Mouse (Mus musculus) midbrain, embryonic 16.5 days (tissue): ENCODE data around the gene Klf7. TPM values are rescaled to one million over a fixed set of nuclear protein-coding genes. Genes with fewer than 3 reads are reported as not detected.

ENCODE experiments used
- ATAC-seq: fragments of 200-750 bp; cut with Nextera tagmentation; 2 replicates; pipeline ENCODE4 v1.8.0; 2017; ENCODE audit warnings: moderate TSS enrichment
- H3K27ac ChIP-seq: fragments of 300-500 bp; sonication (generic); 2 replicates; pipeline ENCODE4 v1.5.1; 2014; ENCODE audit warnings: mild to moderate bottlenecking, low read length, mixed read lengths
- H3K27me3 ChIP-seq: fragments of 300-500 bp; sonication (generic); 2 replicates; pipeline ENCODE4 v1.6.1; 2014; ENCODE audit warnings: low read depth, low read length, mixed read lengths; ENCODE audit not compliant: control insufficient read depth, insufficient read depth
- H3K36me3 ChIP-seq: fragments of 300-500 bp; sonication (generic); 2 replicates; pipeline ENCODE4 v1.6.1; 2014; ENCODE audit warnings: mild to moderate bottlenecking, low read length, moderate library complexity, mixed read lengths; ENCODE audit not compliant: control insufficient read depth, insufficient read depth
- H3K4me1 ChIP-seq: fragments of 300-500 bp; sonication (generic); 2 replicates; pipeline ENCODE4 v1.6.1; 2014; ENCODE audit warnings: mild to moderate bottlenecking, low read length, mixed read lengths; ENCODE audit not compliant: control insufficient read depth, insufficient read depth
- H3K4me2 ChIP-seq: fragments of 300-500 bp; sonication (generic); 2 replicates; pipeline ENCODE4 v1.6.1; 2014; ENCODE audit warnings: mild to moderate bottlenecking, low read length, mixed read lengths
- H3K4me3 ChIP-seq: fragments of 300-500 bp; sonication (generic); 2 replicates; pipeline ENCODE4 v1.5.1; 2014; ENCODE audit warnings: low read depth, mild to moderate bottlenecking, low read length, moderate library complexity, mixed read lengths
- H3K9ac ChIP-seq: fragments of 300-500 bp; sonication (generic); 2 replicates; pipeline ENCODE4 v1.6.1; 2014; ENCODE audit warnings: low read depth, low read length, mixed read lengths
- H3K9me3 ChIP-seq: fragments of 300-500 bp; sonication (generic); replicated peaks from 2 replicates; pipeline ENCODE4 v1.6.1; 2014; ENCODE audit warnings: mild to moderate bottlenecking, low read length, mixed read lengths; ENCODE audit not compliant: control insufficient read depth, poor library complexity, severe bottlenecking
- WGBS: fragments of 180-500 bp; shearing (Covaris S2); extraction: QIAGEN DNeasy Blood & Tissue Kit; methylation state at CpG from one replicate; pipeline ENCODE4 v1.1.7; 2014; 5-methylcytosine and 5-hydroxymethylcytosine counted together
- polyA plus RNA-seq: library from polyadenylated mRNA; unstranded; fragments of >200 nt; fragmentation: Nextera tagmentation; extraction: Ambion mirVana; gene quantifications from 2 replicates; pipeline ENCODE4 v1.2.1, GENCODE M21; 2015

Gene Klf7
- polyA plus RNA-seq, 1 experiment from 2014 or later = 130 TPM

DNA sequence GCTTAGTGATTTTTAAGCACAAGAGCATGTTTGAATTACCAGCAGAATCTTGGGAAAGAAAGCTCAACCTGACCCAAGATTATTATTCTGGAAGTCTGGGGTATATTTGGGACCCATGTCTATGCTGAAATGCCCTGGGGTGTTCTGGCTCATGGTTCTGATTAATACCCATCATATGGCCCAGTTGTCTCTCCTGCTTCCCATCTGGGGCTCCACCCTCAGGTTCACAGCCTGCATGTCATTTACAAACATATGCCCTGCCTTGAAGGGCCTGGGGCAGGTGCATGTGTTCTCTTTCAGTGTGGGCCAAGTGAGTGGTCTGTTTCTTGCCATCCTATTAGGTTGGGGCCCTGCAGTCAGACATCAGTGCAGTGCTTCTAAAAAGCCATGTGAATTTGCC, 114.1 kb downstream of the Klf7 start:
- Histone ChIP-seq H3K9ac (no peak overlapping the region), H3K27ac (no peak overlapping the region), H3K4me1 (no peaks in the 10 kb centered on the region), H3K4me3 (no peak overlapping the region), H3K36me3 (no peaks in the 10 kb centered on the region), H3K9me3 (no peaks in the 10 kb centered on the region), H3K4me2 (no peak overlapping the region), H3K27me3 (no peaks in the 10 kb centered on the region)
- no peak for ATAC-seq

DNA sequence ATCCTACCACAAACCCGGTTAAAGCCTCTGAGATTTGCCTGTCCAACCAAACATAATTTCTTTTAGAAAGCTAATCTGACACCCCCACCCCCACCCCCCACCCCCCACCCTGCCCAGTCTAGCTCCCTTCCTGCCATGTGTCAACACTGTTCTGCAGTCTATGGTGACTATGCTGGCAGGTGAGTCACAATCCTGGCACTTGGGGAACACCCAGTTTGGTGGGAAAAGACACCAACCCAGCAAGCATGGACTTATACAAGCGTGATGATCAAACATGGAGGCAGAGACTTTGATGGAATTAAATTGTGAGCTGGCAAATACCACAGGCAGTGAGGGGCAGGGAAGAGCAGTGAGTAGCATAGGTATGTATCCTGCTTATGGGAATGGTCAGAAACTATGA, 116.9 kb downstream of the Klf7 start:
- no peak for ATAC-seq
- H3K36me3 ChIP-seq = no peaks in the 10 kb centered on the region
- no peaks in the 10 kb centered on the region for H3K4me1 ChIP-seq
- H3K27ac ChIP-seq = no peak overlapping the region
- 84% methylated on average over 2 of the region's 2 CpGs for WGBS
- H3K4me2 ChIP-seq = no peak overlapping the region
- no peaks in the 10 kb centered on the region for H3K27me3 ChIP-seq
- no peak overlapping the region for H3K4me3 ChIP-seq
- no peak overlapping the region for H3K9ac ChIP-seq
- H3K9me3 ChIP-seq = no peaks in the 10 kb centered on the region

DNA sequence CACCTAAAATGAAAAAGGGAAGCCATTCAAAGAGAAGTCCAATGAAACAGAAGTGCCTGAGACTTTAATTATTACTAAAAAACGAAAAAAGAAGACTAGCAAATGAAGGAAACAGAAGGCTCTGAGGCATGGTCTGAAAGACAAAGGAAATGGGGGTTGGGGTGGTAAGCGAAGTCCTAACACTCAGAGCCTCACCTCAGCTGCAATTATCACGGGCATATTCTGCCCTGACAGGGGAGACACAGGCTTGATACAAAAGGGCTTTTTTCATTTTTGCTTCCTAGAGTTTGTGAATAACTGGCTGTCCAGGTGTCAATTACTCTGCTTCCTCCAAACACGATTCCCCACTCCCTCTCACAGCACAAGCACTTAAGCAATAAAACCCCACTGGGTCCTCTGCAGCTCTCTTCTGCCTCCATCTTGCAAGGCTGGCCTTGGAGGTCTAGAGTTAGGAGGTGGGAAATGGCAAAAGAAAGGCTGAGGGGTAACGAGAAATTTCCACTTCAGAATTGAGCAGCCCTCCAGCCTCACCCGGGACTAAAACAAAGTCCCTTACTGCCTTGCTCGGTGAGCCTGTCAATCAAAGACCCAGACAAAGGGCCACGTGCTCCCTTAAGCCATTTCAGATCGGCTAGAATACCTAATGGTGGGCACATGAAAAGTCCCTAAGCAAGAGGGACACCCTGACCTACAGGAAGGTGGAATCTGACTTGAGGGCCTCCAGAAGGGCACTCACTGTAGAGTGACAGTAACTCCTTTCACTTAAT, 118.4 kb downstream of the Klf7 start:
- no peak for ATAC-seq
- H3K4me3 ChIP-seq = no peak overlapping the region
- no peak overlapping the region for H3K4me2 ChIP-seq
- no peaks in the 10 kb centered on the region for H3K9me3 ChIP-seq
- H3K27ac ChIP-seq = no peak overlapping the region
- no peak overlapping the region for H3K9ac ChIP-seq
- no peaks in the 10 kb centered on the region for H3K27me3 ChIP-seq
- H3K36me3 ChIP-seq = no peaks in the 10 kb centered on the region
- 23% methylated on average over 9 of the region's 9 CpGs for WGBS
- no peaks in the 10 kb centered on the region for H3K4me1 ChIP-seq

DNA sequence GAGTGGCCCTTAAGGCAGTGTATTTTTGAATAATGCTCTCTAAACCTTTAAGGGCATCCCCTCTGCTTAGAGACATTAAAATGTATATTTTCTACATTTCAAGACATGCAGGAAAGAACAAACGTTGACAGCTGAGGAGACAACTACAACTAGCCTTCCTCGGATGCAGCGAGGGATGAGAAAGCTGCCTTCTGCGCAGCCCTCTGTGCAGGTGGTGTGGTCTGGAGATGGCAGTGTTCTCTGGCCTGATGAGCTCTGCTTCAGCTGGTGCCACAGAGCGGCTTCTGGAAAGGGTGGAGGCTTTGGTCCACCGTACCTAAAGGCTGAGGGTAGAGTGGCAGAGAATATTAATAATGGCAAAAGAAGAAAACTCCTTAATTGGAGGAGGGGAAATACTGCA, 120.0 kb downstream of the Klf7 start:
- ATAC-seq = no peak
- H3K9me3 ChIP-seq = no peaks in the 10 kb centered on the region

DNA sequence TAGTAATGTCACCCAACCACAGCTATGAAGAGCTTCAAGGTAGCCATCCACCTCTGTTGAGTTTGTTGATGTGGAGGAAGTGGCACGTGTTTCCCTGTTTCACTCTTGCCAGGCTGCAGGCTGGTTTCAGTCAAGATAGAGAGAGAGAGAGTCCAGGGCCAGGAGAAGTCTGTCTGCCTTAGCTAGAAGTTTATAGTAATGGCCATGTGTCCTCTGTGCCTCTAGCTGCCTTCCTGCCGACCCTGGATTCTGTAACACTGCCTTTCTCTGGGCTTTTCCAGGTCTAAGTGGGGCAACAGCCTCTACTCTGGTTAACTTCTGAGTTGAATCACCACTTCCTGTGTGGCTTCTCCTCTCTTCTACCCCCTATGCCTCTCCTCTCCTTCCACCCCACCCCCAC, 121.5 kb downstream of the Klf7 start:
- Histone ChIP-seq H3K9ac (no peak overlapping the region), H3K4me3 (no peak overlapping the region), H3K27me3 (no peaks in the 10 kb centered on the region), H3K4me2 (no peak overlapping the region), H3K36me3 (no peaks in the 10 kb centered on the region), H3K27ac (no peak overlapping the region), H3K9me3 (no peaks in the 10 kb centered on the region), H3K4me1 (peaks cover under 1% of the 10 kb centered on the region; the same call in 1 of the 2 replicates)
- WGBS = 83% methylated on average over 2 of the region's 2 CpGs
- no peak for ATAC-seq

More for the DNA sequence above, 120.0 kb downstream of the Klf7 start:
- Histone ChIP-seq H3K27me3 (no peaks in the 10 kb centered on the region), H3K27ac (no peak overlapping the region), H3K36me3 (no peaks in the 10 kb centered on the region), H3K4me1 (no peaks in the 10 kb centered on the region), H3K4me2 (no peak overlapping the region), H3K4me3 (no peak overlapping the region), H3K9ac (no peak overlapping the region)
- 87% methylated on average over 6 of the region's 6 CpGs for WGBS

DNA sequence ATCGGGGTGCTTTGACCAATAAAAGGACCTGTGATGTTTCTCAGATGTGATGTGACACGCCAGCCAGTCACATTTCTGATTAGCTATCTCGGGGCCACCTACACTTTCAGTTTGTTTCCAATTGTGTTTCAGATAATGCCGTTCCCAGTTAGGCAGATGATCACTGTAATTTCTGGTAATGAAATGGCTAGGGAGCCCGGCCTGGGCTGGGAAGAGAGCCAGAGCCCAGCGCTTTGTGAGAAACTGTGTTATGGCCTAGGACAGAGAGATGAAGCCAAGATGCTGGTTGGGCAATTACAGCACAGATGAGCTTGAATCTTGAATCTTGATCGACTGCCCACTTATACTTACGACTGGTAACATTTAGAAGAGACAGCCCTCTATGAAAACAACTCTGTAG, 122.6 kb downstream of the Klf7 start:
- H3K9me3 ChIP-seq = no peaks in the 10 kb centered on the region
- no peaks in the 10 kb centered on the region for H3K36me3 ChIP-seq
- no peak overlapping the region for H3K4me2 ChIP-seq
- 83% methylated on average over 8 of the region's 8 CpGs for WGBS
- peaks cover 9% of the 10 kb centered on the region for H3K4me1 ChIP-seq
- no peak overlapping the region for H3K4me3 ChIP-seq
- no peaks in the 10 kb centered on the region for H3K27me3 ChIP-seq
- H3K27ac ChIP-seq = no peak overlapping the region
- no peak for ATAC-seq
- no peak overlapping the region for H3K9ac ChIP-seq

DNA sequence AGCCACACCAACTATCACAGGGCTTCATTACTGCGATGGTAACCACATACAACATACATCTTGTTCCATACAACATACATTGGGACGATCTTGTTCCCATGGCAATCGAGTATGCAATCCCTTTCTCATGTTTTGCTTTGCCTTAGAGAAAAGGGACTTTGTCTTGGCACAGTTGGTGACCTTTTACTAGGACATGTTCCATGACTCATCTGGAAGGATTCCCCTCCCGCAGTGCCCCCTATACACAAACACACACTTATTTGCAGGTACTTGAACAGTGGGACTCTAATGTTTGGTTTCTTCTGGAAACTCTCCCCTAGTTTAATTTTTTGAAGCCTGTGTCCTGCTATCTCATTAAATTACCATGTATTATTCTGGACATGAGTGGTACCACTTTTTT, 123.2 kb downstream of the Klf7 start:
- WGBS = 80% methylated on average over 4 of the region's 4 CpGs
- H3K27me3 ChIP-seq = no peaks in the 10 kb centered on the region
- H3K27ac ChIP-seq = no peak overlapping the region

DNA sequence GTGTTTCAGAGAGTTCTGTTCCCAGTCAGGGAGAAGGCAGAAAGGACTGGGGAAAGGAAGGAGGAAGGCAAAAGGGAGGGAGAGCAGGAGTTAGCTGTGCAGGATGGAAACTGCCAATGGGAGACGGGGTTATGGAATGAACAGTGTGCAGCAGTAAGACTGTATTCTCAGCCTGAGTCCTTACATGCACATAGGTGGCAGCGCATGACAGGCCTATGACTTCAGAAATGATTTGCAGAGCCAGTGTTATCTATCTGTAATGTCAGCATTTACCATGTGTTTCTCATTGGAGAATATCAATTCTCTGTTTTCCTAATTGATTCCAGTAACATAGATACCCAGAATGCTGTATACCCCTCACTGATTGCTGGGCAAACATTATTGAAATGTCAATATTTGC, 123.9 kb downstream of the Klf7 start:
- Histone ChIP-seq H3K4me1 (peaks cover 19% of the 10 kb centered on the region), H3K4me3 (no peak overlapping the region), H3K27ac (no peak overlapping the region), H3K9ac (no peak overlapping the region), H3K4me2 (no peak overlapping the region), H3K36me3 (no peaks in the 10 kb centered on the region), H3K9me3 (no peaks in the 10 kb centered on the region), H3K27me3 (no peaks in the 10 kb centered on the region)
- ATAC-seq = no peak
- WGBS = 72% methylated on average over 2 of the region's 2 CpGs

More for the DNA sequence above, 123.2 kb downstream of the Klf7 start:
- Histone ChIP-seq H3K4me2 (no peak overlapping the region), H3K4me3 (no peak overlapping the region), H3K9ac (no peak overlapping the region), H3K9me3 (no peaks in the 10 kb centered on the region), H3K4me1 (peaks cover 13% of the 10 kb centered on the region), H3K36me3 (no peaks in the 10 kb centered on the region)
- ATAC-seq = no peak

DNA sequence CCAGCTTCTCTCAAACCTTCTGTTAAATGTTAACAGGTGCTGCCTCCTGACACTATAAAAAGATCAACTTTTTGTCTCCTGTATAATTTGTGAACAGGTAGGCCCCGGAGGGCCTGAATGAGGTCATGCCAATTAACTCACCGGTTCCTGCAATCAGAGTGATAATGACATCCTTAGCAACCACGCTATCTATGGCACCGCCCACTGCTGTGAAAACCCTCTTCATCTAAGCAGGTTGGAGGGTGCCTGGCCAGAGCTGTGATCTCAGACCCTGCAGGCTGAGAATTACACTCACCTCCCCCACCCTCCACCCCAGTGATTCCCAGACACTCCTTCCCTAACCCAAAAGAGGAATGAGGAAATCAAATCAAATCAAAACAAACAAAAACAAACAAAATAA, 126.3 kb downstream of the Klf7 start:
- no peaks in the 10 kb centered on the region for H3K9me3 ChIP-seq
- H3K4me1 ChIP-seq = peaks cover 19% of the 10 kb centered on the region
- no peak for ATAC-seq
- no peak overlapping the region for H3K4me3 ChIP-seq
- no peak overlapping the region; the same call in 1 of the 2 replicates for H3K27ac ChIP-seq
- H3K9ac ChIP-seq = no peak overlapping the region
- no peak overlapping the region for H3K4me2 ChIP-seq
- H3K36me3 ChIP-seq = no peaks in the 10 kb centered on the region
- no peaks in the 10 kb centered on the region for H3K27me3 ChIP-seq
- 41% methylated on average over 4 of the region's 4 CpGs for WGBS
